In genomic region chr19:8587315-8587714, GRCm38 (mm10) we compare ENCODE assay signal across 26 mouse cellular contexts. TPM values are rescaled to one million over a fixed set of nuclear protein-coding genes. Genes with fewer than 3 reads are reported as not detected.
A peak's percentile ranks its signal among the peaks of the same experiment; 100 is the strongest.
DNase-seq lines count a peak whose midpoint lies in the region; ATAC-seq and TF ChIP-seq lines count a peak whose summit lies in the region.
"Had no signal": no experiment of that assay in that cellular context is flagged by ENCODE, and none has a peak within 500 bp of the region (broad histone marks: within the 10 kb centered on the region; RNA-seq: fewer than 3 reads in every experiment).

No protein-coding gene starts in this region.

- TF ChIP-seq RAD21 in MEL (IDR thresholded peaks at IDR 0.05; ENCODE audit: low read depth, low read length), result no peak

- no peak overlapping the region for H3K9ac ChIP-seq in kidney, postnatal 0 days (ENCODE audit: low read depth, low read length)
- no peak overlapping the region for H3K9ac ChIP-seq in kidney, embryonic 15.5 days
- H3K9ac ChIP-seq in liver, adult 2 months (ENCODE audit: low read depth, low read length), result no peak overlapping the region
- no peak overlapping the region for H3K9ac ChIP-seq in liver, embryonic 12.5 days
- no peak overlapping the region for H3K9ac ChIP-seq in MEL (ENCODE audit: control insufficient read depth, low read depth, low read length, poor library complexity, severe bottlenecking)
- H3K9ac ChIP-seq: embryonic facial prominence, embryonic 15.5 days; forebrain, embryonic 12.5 days; hindbrain, embryonic 12.5 days had no signal

- TF ChIP-seq EP300 in MEL (IDR thresholded peaks at IDR 0.05; ENCODE audit: low read depth in 1 of 2, low read length in 2 of 2), result no peak

- no peak overlapping the region for H3K4me2 ChIP-seq in kidney, postnatal 0 days (ENCODE audit: low read length)
- no peak overlapping the region for H3K4me2 ChIP-seq in kidney, embryonic 15.5 days
- H3K4me2 ChIP-seq in liver, embryonic 12.5 days, result no peak overlapping the region
- H3K4me2 ChIP-seq: embryonic facial prominence, embryonic 15.5 days; forebrain, embryonic 12.5 days; hindbrain, embryonic 12.5 days had no signal

- H3K9me3 ChIP-seq in kidney, postnatal 0 days (replicated peaks; ENCODE audit: low read length), result no peaks in the 10 kb centered on the region
- H3K9me3 ChIP-seq in kidney, embryonic 15.5 days (replicated peaks), result no peaks in the 10 kb centered on the region
- no peaks in the 10 kb centered on the region for H3K9me3 ChIP-seq in liver, embryonic 12.5 days (replicated peaks)
- no peaks in the 10 kb centered on the region for H3K9me3 ChIP-seq in MEL (replicated peaks; ENCODE audit: insufficient read depth, low read length)
- H3K9me3 ChIP-seq: embryonic facial prominence, embryonic 15.5 days; forebrain, embryonic 12.5 days; heart, embryonic 10.5 days; hindbrain, embryonic 12.5 days had no signal

- H3K36me3 ChIP-seq in kidney, postnatal 0 days (ENCODE audit: insufficient read depth, low read length), result no peaks in the 10 kb centered on the region
- no peaks in the 10 kb centered on the region for H3K36me3 ChIP-seq in kidney, embryonic 15.5 days
- no peaks in the 10 kb centered on the region for H3K36me3 ChIP-seq in liver, adult 2 months (ENCODE audit: control insufficient read depth, insufficient read depth, low read length)
- H3K36me3 ChIP-seq in liver, embryonic 12.5 days, result no peaks in the 10 kb centered on the region
- H3K36me3 ChIP-seq in MEL (ENCODE audit: control insufficient read depth in 1 of 2, insufficient read depth in 2 of 2, low read length in 2 of 2), result peaks cover 0 to 2% of the 10 kb centered on the region in 2 experiments; a peak in 2 of 4 replicates
- H3K36me3 ChIP-seq: embryonic facial prominence, embryonic 15.5 days; forebrain, embryonic 12.5 days; heart, embryonic 10.5 days; hindbrain, embryonic 12.5 days had no signal

- TF ChIP-seq CTCF in kidney, postnatal 0 days (IDR thresholded peaks at IDR 0.05; ENCODE audit: low read depth), result peak; percentile 44
- peak; percentile 49 for TF ChIP-seq CTCF in liver, adult 2 months (IDR thresholded peaks at IDR 0.05; ENCODE audit: low read depth, low read length)
- no peak for TF ChIP-seq CTCF in MEL (IDR thresholded peaks at IDR 0.05 in 2 of 3, conservative IDR thresholded peaks at IDR 0.05 in 1 of 3; ENCODE audit: control insufficient read depth in 1 of 3, insufficient read depth in 1 of 3, low read depth in 2 of 3, low read length in 3 of 3, poor library complexity in 1 of 3, severe bottlenecking in 1 of 3)
- TF ChIP-seq CTCF in bone marrow, adult 2 months (IDR thresholded peaks at IDR 0.05; ENCODE audit: control insufficient read depth, insufficient read depth, low read length), result peak; percentile 19; the same call in 1 of the 2 replicates

- H3K4me1 ChIP-seq in kidney, postnatal 0 days (replicated peaks; ENCODE audit: insufficient read depth, low read length), result no peaks in the 10 kb centered on the region
- H3K4me1 ChIP-seq in kidney, embryonic 15.5 days, result peaks cover 14% of the 10 kb centered on the region
- no peaks in the 10 kb centered on the region for H3K4me1 ChIP-seq in liver, adult 2 months (ENCODE audit: control insufficient read depth, insufficient read depth, low read length)
- peaks cover 17% of the 10 kb centered on the region for H3K4me1 ChIP-seq in liver, embryonic 12.5 days
- peaks cover 3 to 8% of the 10 kb centered on the region in 2 experiments for H3K4me1 ChIP-seq in MEL (ENCODE audit: control insufficient read depth in 1 of 2, insufficient read depth in 2 of 2, low read length in 2 of 2)
- H3K4me1 ChIP-seq in bone marrow, adult 2 months (ENCODE audit: control insufficient read depth, insufficient read depth, low read length), result peaks cover 1% of the 10 kb centered on the region; the same call in 1 of the 2 replicates
- H3K4me1 ChIP-seq: embryonic facial prominence, embryonic 15.5 days had no signal

- no peak overlapping the region for H3K27ac ChIP-seq in kidney, postnatal 0 days
- no peak overlapping the region for H3K27ac ChIP-seq in kidney, embryonic 15.5 days
- no peak overlapping the region for H3K27ac ChIP-seq in liver, adult 2 months (replicated peaks; ENCODE audit: insufficient read depth, low read depth, low read length)
- H3K27ac ChIP-seq in liver, embryonic 12.5 days, result no peak overlapping the region
- H3K27ac ChIP-seq in MEL (ENCODE audit: control insufficient read depth, low read depth, low read length), result no peak overlapping the region
- H3K27ac ChIP-seq in bone marrow, adult 2 months (ENCODE audit: control insufficient read depth, insufficient read depth, low read depth, low read length, poor library complexity), result no peak overlapping the region
- H3K27ac ChIP-seq: embryonic facial prominence, embryonic 15.5 days; forebrain, embryonic 12.5 days; heart, embryonic 10.5 days; hindbrain, embryonic 12.5 days had no signal

- H3K79me2 ChIP-seq in liver, adult 2 months (ENCODE audit: control insufficient read depth, insufficient read depth, low read length), result no peaks in the 10 kb centered on the region
- H3K79me2 ChIP-seq in MEL (ENCODE audit: control insufficient read depth, insufficient read depth, low read length, poor library complexity), result no peaks in the 10 kb centered on the region

- H3K4me3 ChIP-seq in kidney, postnatal 0 days (replicated peaks; ENCODE audit: low read depth, low read length), result no peak overlapping the region
- no peak overlapping the region for H3K4me3 ChIP-seq in kidney, embryonic 15.5 days (replicated peaks)
- H3K4me3 ChIP-seq in liver, adult 2 months (ENCODE audit: insufficient read depth, low read depth, low read length), result no peak overlapping the region
- no peak overlapping the region for H3K4me3 ChIP-seq in liver, embryonic 12.5 days
- no peak overlapping the region for H3K4me3 ChIP-seq in MEL (ENCODE audit: control insufficient read depth in 1 of 2, insufficient read depth in 1 of 2, low read depth in 2 of 2, low read length in 2 of 2)
- no peak overlapping the region for H3K4me3 ChIP-seq in bone marrow, adult 2 months (replicated peaks; ENCODE audit: control insufficient read depth, low read depth, low read length)
- H3K4me3 ChIP-seq: embryonic facial prominence, embryonic 15.5 days; erythroblast, embryonic 14.5 days; forebrain, embryonic 12.5 days; heart, embryonic 10.5 days; hindbrain, embryonic 12.5 days had no signal

- no peak for TF ChIP-seq POLR2A in liver, adult 2 months (IDR thresholded peaks at IDR 0.05; ENCODE audit: extremely low read depth, insufficient read depth, low read length)
- TF ChIP-seq POLR2A in MEL (IDR thresholded peaks at IDR 0.05; ENCODE audit: control insufficient read depth in 1 of 2, insufficient read depth in 1 of 2, low read depth in 1 of 2, low read length in 2 of 2, poor library complexity in 1 of 2), result no peak
- no peak for TF ChIP-seq POLR2A in bone marrow, adult 2 months (IDR thresholded peaks at IDR 0.05; ENCODE audit: borderline replicate concordance, control insufficient read depth, low read depth, low read length)

- ATAC-seq in kidney, postnatal 0 days (replicated peaks; ENCODE audit: low FRiP score, low read depth), result no peak
- ATAC-seq in kidney, embryonic 15.5 days (replicated peaks; ENCODE audit: low FRiP score), result no peak
- no peak for ATAC-seq in liver, embryonic 12.5 days
- no peak for ATAC-seq in megakaryocyte-erythroid progenitor cell, adult 5-6 weeks (replicated peaks; ENCODE audit: low FRiP score, low TSS enrichment, poor library complexity, severe bottlenecking)
- ATAC-seq: forebrain, embryonic 16.5 days had no signal

- H3K27me3 ChIP-seq in kidney, postnatal 0 days (ENCODE audit: insufficient read depth, low read length), result no peaks in the 10 kb centered on the region
- no peaks in the 10 kb centered on the region for H3K27me3 ChIP-seq in kidney, embryonic 15.5 days
- no peaks in the 10 kb centered on the region for H3K27me3 ChIP-seq in liver, adult 2 months (ENCODE audit: control insufficient read depth, insufficient read depth, low read length)
- H3K27me3 ChIP-seq in liver, embryonic 12.5 days (replicated peaks), result no peaks in the 10 kb centered on the region
- H3K27me3 ChIP-seq in MEL (ENCODE audit: control insufficient read depth in 1 of 2, insufficient read depth in 2 of 2, low read length in 2 of 2), result no peaks in the 10 kb centered on the region
- H3K27me3 ChIP-seq: embryonic facial prominence, embryonic 15.5 days; forebrain, embryonic 12.5 days; hindbrain, embryonic 12.5 days had no signal

- WGBS in kidney, postnatal 0 days, result 44% methylated on average over 1 of the region's 1 CpGs
- 52% methylated on average over 1 of the region's 1 CpGs for WGBS in kidney, embryonic 15.5 days
- 83% methylated on average over 1 of the region's 1 CpGs for WGBS in liver, adult 2 months
- 50% methylated on average over 1 of the region's 1 CpGs for WGBS in liver, embryonic 12.5 days (ENCODE audit: insufficient replicate concordance)
- 70% methylated on average over 1 of the region's 1 CpGs for WGBS in bone marrow, adult 2 months

- DNase-seq in kidney, postnatal 0 days (ENCODE audit: low spot score), result no peak
- DNase-seq in liver, adult 2 months (ENCODE audit: extremely low read depth, low read depth, low spot score), result no peak
- no peak for DNase-seq in MEL (ENCODE audit: low read depth, low spot score)
- DNase-seq in embryo, embryonic 9.5 days (ENCODE audit: extremely low spot score), result no peak
- DNase-seq: adrenal gland, adult 8-10 months; adrenal gland, postnatal 36 days; cerebellum, adult 11-12 months; cerebellum, adult 9-10 months; cerebellum, postnatal 25 days; gastrocnemius, postnatal 10 days; heart, adult 18-20 months; heart, postnatal 10 days; heart, postnatal 4 days had no signal

RNA-seq across cellular contexts. Expression of gene Slc22a8, which starts 3.7 kb away (rescaled TPM):
- 19.2 and 25.5 TPM in 2 replicates for polyA plus RNA-seq in kidney, postnatal 0 days (2015; fragmentation: Nextera tagmentation; extraction: Ambion mirVana)
- 6.8 and 8.3 TPM in 2 replicates for polyA plus RNA-seq in kidney, embryonic 15.5 days (2015; fragmentation: Nextera tagmentation; extraction: Ambion mirVana)
- not detected in 2 replicates for total RNA-seq in liver, adult 2 months (2014; rRNA removed)
- 0.02 TPM in 1 of 2 replicates, not detected in the other for polyA plus RNA-seq in liver, adult 2 months (2012; rRNA removed)
- polyA plus RNA-seq in liver, embryonic 12.5 days (2016; fragmentation: Nextera tagmentation; extraction: Ambion mirVana), result 1.6 and 1.7 TPM in 2 replicates
- not detected in 2 replicates for total RNA-seq in MEL (2012; rRNA removed)
- polyA plus RNA-seq in MEL (2012; ENCODE audit: insufficient read depth in 1 of 2, insufficient read length in 2 of 2, low read depth in 1 of 2, low replicate concordance in 2 of 2, missing spikeins in 1 of 2), result not detected
- polyA plus RNA-seq in bone marrow, adult 2 months (2011; ENCODE audit: insufficient read depth, insufficient read length, low replicate concordance, missing spikeins), result 0.29 and 1.5 TPM in 2 replicates
- not detected in 2 replicates for total RNA-seq in megakaryocyte-erythroid progenitor cell, adult 5-6 weeks (2014; fragmentation: Nextera tagmentation)
- total RNA-seq in megakaryocyte-erythroid progenitor cell, adult 5-6 weeks (2017), result not detected in 2 replicates
- total RNA-seq: ES-E14; gastrocnemius, postnatal 4 days; heart, adult 18-20 months; heart, postnatal 4 days had no signal
- polyA plus RNA-seq: erythroblast, embryonic 14.5 days; heart, embryonic 14.5 days had no signal

RNA-seq across cellular contexts. Expression of gene Slc22a6, which starts 30.5 kb away (rescaled TPM):
- polyA plus RNA-seq in kidney, postnatal 0 days (2015; fragmentation: Nextera tagmentation; extraction: Ambion mirVana), result 73.8 and 93.1 TPM in 2 replicates
- 21.6 and 26.5 TPM in 2 replicates for polyA plus RNA-seq in kidney, embryonic 15.5 days (2015; fragmentation: Nextera tagmentation; extraction: Ambion mirVana)
- total RNA-seq in liver, adult 2 months (2014; rRNA removed), result not detected in 2 replicates
- 0.02 TPM in 1 of 2 replicates, not detected in the other for polyA plus RNA-seq in liver, adult 2 months (2012; rRNA removed)
- not detected in 2 replicates for polyA plus RNA-seq in liver, embryonic 12.5 days (2016; fragmentation: Nextera tagmentation; extraction: Ambion mirVana)
- not detected in 2 replicates for total RNA-seq in MEL (2012; rRNA removed)
- polyA plus RNA-seq in MEL (2012; ENCODE audit: insufficient read depth in 1 of 2, insufficient read length in 2 of 2, low read depth in 1 of 2, low replicate concordance in 2 of 2, missing spikeins in 1 of 2), result not detected
- 0.75 TPM in 1 of 2 replicates, not detected in the other for polyA plus RNA-seq in bone marrow, adult 2 months (2011; ENCODE audit: insufficient read depth, insufficient read length, low replicate concordance, missing spikeins)
- not detected in 2 replicates for total RNA-seq in megakaryocyte-erythroid progenitor cell, adult 5-6 weeks (2014; fragmentation: Nextera tagmentation)
- not detected in 2 replicates for total RNA-seq in megakaryocyte-erythroid progenitor cell, adult 5-6 weeks (2017)
- total RNA-seq: adrenal gland, adult 8-10 months; adrenal gland, postnatal 36 days; ES-E14; gastrocnemius, postnatal 10 days; gastrocnemius, postnatal 4 days; heart, adult 18-20 months; heart, postnatal 10 days; heart, postnatal 4 days had no signal
- polyA plus RNA-seq: erythroblast, embryonic 14.5 days; heart, embryonic 14.5 days had no signal

Comparison
In these comparisons a context has a peak if more than half of its experiments do, and no peak if none do; other contexts are left out.
1. CTCF ChIP-seq: peak in kidney, postnatal 0 days (single experiment), liver, adult 2 months (single experiment) and bone marrow, adult 2 months (single experiment); none in MEL (0 of 3).
2. RNA of gene Slc22a6, which starts 30.5 kb away (polyA plus RNA-seq): 73.8 to 93.1 TPM in kidney, postnatal 0 days and 21.6 to 26.5 TPM in kidney, embryonic 15.5 days; 0.75 TPM in bone marrow, adult 2 months, 0.02 TPM in liver, adult 2 months, not detected in liver, embryonic 12.5 days and not detected in MEL; every median in the first group is over 10 times any median in the second.